Mouse (Mus musculus) myocyte (in vitro differentiated cells): ENCODE measurements around the gene Chn2. TPM values are rescaled to one million over a fixed set of nuclear protein-coding genes. Genes with fewer than 3 reads are reported as not detected.

ENCODE experiments used
- H3K27me3 ChIP-seq: one replicate; pipeline ENCODE4 v1.6.1; 2011; ENCODE audit not compliant: control insufficient read depth, insufficient read depth, insufficient read length
- H3K36me3 ChIP-seq: one replicate; pipeline ENCODE4 v1.6.1; 2011; ENCODE audit not compliant: control insufficient read depth, insufficient read depth
- H3K4me2 ChIP-seq: one replicate; pipeline ENCODE4 v1.6.1; 2011; ENCODE audit warnings: low read depth, control low read depth
- H3K4me3 ChIP-seq: one replicate; pipeline ENCODE4 v1.5.1; 2011; ENCODE audit warnings: mild to moderate bottlenecking, control low read depth, moderate library complexity
- H3K79me2 ChIP-seq: one replicate; pipeline ENCODE4 v1.6.1; 2011; ENCODE audit not compliant: control insufficient read depth, insufficient read depth
- H3ac ChIP-seq: one replicate; pipeline ENCODE4 v1.6.1; 2011; ENCODE audit not compliant: control insufficient read depth, insufficient read length
- CEBPB ChIP-seq: IDR thresholded peaks from 2 replicates; pipeline ENCODE4 v1.6.1; 2011; ENCODE audit warnings: mild to moderate bottlenecking, moderate library complexity; ENCODE audit not compliant: poor library complexity, insufficient read depth, severe bottlenecking
- E2F4 ChIP-seq: IDR thresholded peaks from one replicate; pipeline ENCODE4 v1.6.1; 2011; ENCODE audit warnings: mild to moderate bottlenecking, control low read depth, moderate library complexity; ENCODE audit not compliant: insufficient read depth
- MAX ChIP-seq: IDR thresholded peaks from one replicate; pipeline ENCODE4 v1.6.1; 2011; ENCODE audit warnings: low read depth, mild to moderate bottlenecking, control low read depth
- MYOD1 ChIP-seq, 3 experiments: IDR thresholded peaks; one replicate each; pipeline ENCODE4 v1.6.1; 2011; ENCODE audit warnings: control low read depth in 2 of 3, low read depth in 2 of 3, mild to moderate bottlenecking in 2 of 3, moderate library complexity in 1 of 3; ENCODE audit not compliant: insufficient read length in 2 of 3, control insufficient read depth in 1 of 3
- MYOG ChIP-seq, 3 experiments: IDR thresholded peaks; one replicate each; pipeline ENCODE4 v1.6.1; 2011; ENCODE audit warnings: control low read depth in 2 of 3, low read depth in 2 of 3, mild to moderate bottlenecking in 2 of 3; ENCODE audit not compliant: insufficient read length in 2 of 3, control insufficient read depth in 1 of 3, insufficient read depth in 1 of 3
- POLR2A ChIP-seq: IDR thresholded peaks from one replicate; pipeline ENCODE4 v1.6.1; 2011; ENCODE audit warnings: low read depth, mild to moderate bottlenecking, control low read depth, moderate library complexity; ENCODE audit not compliant: insufficient read length
- POLR2AphosphoS2 ChIP-seq: IDR thresholded peaks from one replicate; pipeline ENCODE4 v1.6.1; 2011; ENCODE audit warnings: low read depth, control low read depth; ENCODE audit not compliant: insufficient read length
- REST ChIP-seq: IDR thresholded peaks from one replicate; pipeline ENCODE4 v1.6.1; 2011; ENCODE audit warnings: mild to moderate bottlenecking, control low read depth, moderate library complexity; ENCODE audit not compliant: insufficient read depth, insufficient read length
- SRF ChIP-seq: IDR thresholded peaks from one replicate; pipeline ENCODE4 v1.6.1; 2011; ENCODE audit warnings: low read depth; ENCODE audit not compliant: control insufficient read depth, insufficient read length
- TCF12 ChIP-seq: IDR thresholded peaks from one replicate; pipeline ENCODE4 v1.6.1; 2011; ENCODE audit warnings: mild to moderate bottlenecking, control low read depth; ENCODE audit not compliant: poor library complexity, insufficient read depth, severe bottlenecking
- TCF3 ChIP-seq: IDR thresholded peaks from one replicate; pipeline ENCODE4 v1.6.1; 2011; ENCODE audit warnings: low read depth, control low read depth; ENCODE audit not compliant: insufficient read length
- USF1 ChIP-seq: IDR thresholded peaks from one replicate; pipeline ENCODE4 v1.6.1; 2011; ENCODE audit warnings: low read depth, mild to moderate bottlenecking, control low read depth, moderate library complexity
- polyA plus RNA-seq: library from polyadenylated mRNA; unstranded; fragments of >200 nt; fragmentation: generic; extraction: Trizol; gene quantifications from one replicate; pipeline ENCODE4 v1.2.1, GENCODE M21; 2012; ENCODE audit warnings: missing spikeins

Chn2 gene
- polyA plus RNA-seq, 1 experiment: 6.5 TPM

DNA sequence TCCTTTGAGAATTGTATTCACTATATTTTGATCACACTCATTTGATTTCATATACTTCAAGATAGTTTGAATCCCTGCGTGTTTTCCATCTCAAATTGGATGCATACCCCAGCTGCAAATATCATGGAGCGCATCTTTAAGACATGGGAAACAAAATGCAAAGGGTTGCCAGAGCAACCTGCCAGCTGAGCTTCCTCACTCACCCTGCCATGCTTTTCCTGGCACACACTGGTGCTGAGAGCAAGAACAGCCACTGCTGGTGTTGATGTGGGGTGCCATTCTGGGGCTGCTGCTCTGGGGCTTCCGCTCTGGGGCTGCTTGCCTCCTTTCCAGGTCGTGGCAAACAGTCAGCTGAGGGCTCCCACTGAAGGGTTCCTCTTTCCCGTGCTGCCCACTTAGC, 247.5 kb downstream of the Chn2 start:
- Histone ChIP-seq H3K27me3 (no peaks in the 10 kb centered on the region), H3K4me2 (no peak overlapping the region), H3K4me3 (no peak overlapping the region), H3K36me3 (no peaks in the 10 kb centered on the region), H3K79me2 (no peaks in the 10 kb centered on the region), H3ac (no peak overlapping the region)
- TF ChIP-seq TCF12: no peak
- no peak for TF ChIP-seq SRF
- no peak for TF ChIP-seq TCF3
- TF ChIP-seq CEBPB: no peak
- no peak for TF ChIP-seq MYOG (IDR thresholded peaks at IDR 0.05; ENCODE audit: control insufficient read depth in 1 of 3, insufficient read depth in 1 of 3, insufficient read length in 2 of 3, low read depth in 2 of 3)
- TF ChIP-seq E2F4: no peak
- TF ChIP-seq POLR2A: no peak
- no peak for TF ChIP-seq MAX
- TF ChIP-seq USF1: no peak
- TF ChIP-seq POLR2AphosphoS2: no peak
- no peak for TF ChIP-seq REST
- TF ChIP-seq MYOD1 (IDR thresholded peaks at IDR 0.05; ENCODE audit: control insufficient read depth in 1 of 3, insufficient read length in 2 of 3, low read depth in 2 of 3): no peak

DNA sequence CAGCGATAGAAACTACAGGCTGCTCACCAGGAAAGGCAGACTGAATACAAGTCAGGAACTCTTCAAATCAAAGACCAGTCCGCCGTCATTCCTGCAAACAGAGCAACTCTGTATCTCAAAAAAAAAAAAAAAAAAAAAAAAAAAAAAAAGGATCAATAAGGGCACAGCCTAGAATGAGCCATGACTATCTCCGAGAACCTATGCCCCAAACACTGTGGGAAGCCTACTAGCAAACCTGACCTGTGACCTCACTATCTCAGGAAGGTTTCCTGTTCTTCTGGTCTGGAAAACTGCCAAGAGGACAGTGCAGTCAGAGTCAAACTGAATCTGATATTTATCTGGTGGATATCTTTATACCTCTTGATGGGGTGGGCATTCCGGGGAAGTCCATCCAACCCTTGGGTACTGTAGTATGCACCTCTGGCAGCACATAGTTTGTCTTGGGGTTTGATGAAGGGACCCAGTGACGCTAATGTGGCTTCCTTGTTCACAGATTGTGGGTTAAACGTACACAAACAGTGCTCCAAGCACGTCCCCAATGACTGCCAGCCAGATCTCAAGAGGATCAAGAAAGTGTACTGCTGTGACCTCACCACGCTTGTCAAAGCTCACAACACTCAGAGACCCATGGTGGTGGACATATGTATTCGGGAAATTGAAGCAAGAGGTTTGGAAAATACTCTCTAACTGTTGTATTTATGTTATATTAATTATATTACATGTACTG, 250.6 kb downstream of the Chn2 start:
- H3K4me2 ChIP-seq: no peak overlapping the region
- no peaks in the 10 kb centered on the region for H3K36me3 ChIP-seq
- TF ChIP-seq TCF3: no peak
- no peak for TF ChIP-seq MYOD1 (IDR thresholded peaks at IDR 0.05; ENCODE audit: control insufficient read depth in 1 of 3, insufficient read length in 2 of 3, low read depth in 2 of 3)
- no peak for TF ChIP-seq E2F4
- TF ChIP-seq USF1: no peak
- TF ChIP-seq MYOG (IDR thresholded peaks at IDR 0.05; ENCODE audit: control insufficient read depth in 1 of 3, insufficient read depth in 1 of 3, insufficient read length in 2 of 3, low read depth in 2 of 3): no peak
- no peak for TF ChIP-seq TCF12
- no peak for TF ChIP-seq POLR2A
- no peak for TF ChIP-seq MAX
- TF ChIP-seq CEBPB: no peak
- TF ChIP-seq REST: no peak
- TF ChIP-seq POLR2AphosphoS2: no peak
- no peak for TF ChIP-seq SRF
- H3K4me3 ChIP-seq: no peak overlapping the region
- H3ac ChIP-seq: no peak overlapping the region
- no peaks in the 10 kb centered on the region for H3K79me2 ChIP-seq
- no peaks in the 10 kb centered on the region for H3K27me3 ChIP-seq

DNA sequence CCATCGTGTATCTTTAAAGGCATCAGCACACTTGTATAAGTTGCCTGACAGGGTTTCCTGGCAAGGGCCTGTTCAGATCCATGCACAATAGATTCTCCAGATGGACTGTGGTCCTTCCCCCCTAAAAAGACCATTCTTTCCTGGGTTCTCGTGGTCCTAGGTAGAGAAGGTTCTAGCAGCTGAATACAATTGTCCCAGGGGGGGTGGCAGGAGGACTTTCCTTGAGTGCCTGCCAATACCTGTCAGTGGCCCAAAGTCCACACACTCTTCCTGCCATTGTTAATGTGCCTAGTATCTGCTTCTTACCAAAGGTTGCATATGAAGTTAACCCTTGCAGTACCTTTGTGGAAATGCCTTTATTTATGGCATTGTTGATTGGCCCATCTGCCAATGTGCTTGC, 257.9 kb downstream of the Chn2 start:
- no peak overlapping the region for H3K4me2 ChIP-seq
- no peaks in the 10 kb centered on the region for H3K36me3 ChIP-seq
- H3ac ChIP-seq: no peak overlapping the region
- TF ChIP-seq SRF (no peak), TCF12 (no peak), TCF3 (no peak), CEBPB (no peak), POLR2AphosphoS2 (no peak), POLR2A (no peak), USF1 (no peak)
- H3K27me3 ChIP-seq: no peaks in the 10 kb centered on the region
- no peaks in the 10 kb centered on the region for H3K79me2 ChIP-seq
- no peak overlapping the region for H3K4me3 ChIP-seq

DNA sequence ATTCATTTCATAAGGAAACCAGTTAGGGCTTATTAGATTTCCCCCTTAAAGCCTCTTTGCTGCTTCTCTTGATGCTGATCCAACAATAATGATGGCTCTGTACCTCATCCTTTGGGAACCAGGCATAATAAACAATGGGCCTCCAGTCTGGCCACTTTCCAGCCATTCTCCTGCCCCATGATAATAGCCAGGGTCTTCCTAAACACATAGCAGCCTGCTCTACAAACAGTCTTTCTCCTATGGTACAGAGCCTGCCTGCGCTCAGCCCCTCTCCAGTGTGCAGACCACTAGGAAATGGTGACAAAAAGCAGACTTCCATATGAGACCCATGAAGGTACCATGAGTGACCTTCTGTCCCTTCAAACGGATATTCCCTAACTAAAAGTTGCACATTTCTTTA, 260.1 kb downstream of the Chn2 start:
- H3K36me3 ChIP-seq: no peaks in the 10 kb centered on the region
- H3ac ChIP-seq: no peak overlapping the region
- H3K27me3 ChIP-seq: no peaks in the 10 kb centered on the region
- H3K79me2 ChIP-seq: no peaks in the 10 kb centered on the region
- no peak overlapping the region for H3K4me3 ChIP-seq
- TF ChIP-seq SRF: no peak
- TF ChIP-seq MYOD1 (IDR thresholded peaks at IDR 0.05; ENCODE audit: control insufficient read depth in 1 of 3, insufficient read length in 2 of 3, low read depth in 2 of 3): no peak
- no peak for TF ChIP-seq REST
- H3K4me2 ChIP-seq: no peak overlapping the region

DNA sequence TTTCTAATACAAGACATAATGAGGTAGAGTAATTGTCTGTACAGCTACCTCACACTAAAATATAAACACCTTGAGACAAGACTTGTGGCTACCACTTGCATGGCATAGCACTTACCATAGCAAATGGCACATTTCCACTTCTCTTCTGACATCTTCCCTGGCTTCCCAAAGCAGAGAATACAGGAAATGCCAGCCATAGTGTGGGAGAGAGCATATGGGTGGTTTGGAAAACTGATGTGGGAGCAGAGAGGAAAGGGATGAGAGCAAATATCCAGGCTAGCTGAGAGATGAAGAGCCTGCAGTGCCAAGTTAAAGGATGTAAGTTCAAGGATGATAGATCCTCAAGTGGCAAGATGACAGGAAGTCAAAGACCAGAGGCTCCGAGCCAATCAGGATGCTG, 266.4 kb downstream of the Chn2 start:
- no peak overlapping the region for H3ac ChIP-seq
- no peak overlapping the region for H3K4me3 ChIP-seq
- H3K4me2 ChIP-seq: no peak overlapping the region
- H3K27me3 ChIP-seq: no peaks in the 10 kb centered on the region
- H3K36me3 ChIP-seq: no peaks in the 10 kb centered on the region
- H3K79me2 ChIP-seq: no peaks in the 10 kb centered on the region
- no peak for TF ChIP-seq SRF
- no peak for TF ChIP-seq TCF3
- TF ChIP-seq TCF12: no peak
